Mouse (Mus musculus) kidney, postnatal 0 days (tissue): ENCODE data around the gene Itgav. TPM values are rescaled to one million over a fixed set of nuclear protein-coding genes. Genes with fewer than 3 reads are reported as not detected.

Experiments
- ATAC-seq: fragments of 200-750 bp; cut with Nextera tagmentation; replicated peaks from 2 replicates; pipeline ENCODE4 v1.8.0; 2017; ENCODE audit warnings: low read depth, moderate number of reproducible peaks, moderate TSS enrichment, moderate library complexity; ENCODE audit not compliant: low FRiP score
- DNase-seq: peaks from one replicate; pipeline ENCODE4 v3.0.0-alpha.2; 2016; ENCODE audit warnings: low spot score
- H3K27ac ChIP-seq: fragments of 300-500 bp; sonication (generic); 2 replicates; pipeline ENCODE4 v1.5.1; 2014; ENCODE audit warnings: mild to moderate bottlenecking
- H3K27me3 ChIP-seq: fragments of 300-500 bp; sonication (generic); 2 replicates; pipeline ENCODE4 v1.6.1; 2014; ENCODE audit warnings: low read length, mixed read lengths; ENCODE audit not compliant: insufficient read depth
- H3K36me3 ChIP-seq: fragments of 300-500 bp; sonication (generic); 2 replicates; pipeline ENCODE4 v1.6.1; 2014; ENCODE audit warnings: low read length, mixed read lengths; ENCODE audit not compliant: insufficient read depth
- H3K4me1 ChIP-seq: fragments of 300-500 bp; sonication (generic); replicated peaks from 2 replicates; pipeline ENCODE4 v1.6.1; 2014; ENCODE audit warnings: antibody characterized with exemption, low read length, mixed read lengths; ENCODE audit not compliant: insufficient read depth
- H3K4me2 ChIP-seq: fragments of 300-500 bp; sonication (generic); 2 replicates; pipeline ENCODE4 v1.6.1; 2014; ENCODE audit warnings: mild to moderate bottlenecking, low read length, moderate library complexity, mixed read lengths
- H3K4me3 ChIP-seq: fragments of 300-500 bp; sonication (generic); replicated peaks from 2 replicates; pipeline ENCODE4 v1.5.1; 2014; ENCODE audit warnings: low read depth, low read length
- H3K9ac ChIP-seq: fragments of 300-500 bp; sonication (generic); 2 replicates; pipeline ENCODE4 v1.6.1; 2014; ENCODE audit warnings: low read depth, low read length
- H3K9me3 ChIP-seq: fragments of 300-500 bp; sonication (generic); replicated peaks from 2 replicates; pipeline ENCODE4 v1.6.1; 2016; ENCODE audit warnings: low read length, inconsistent platforms, mixed read lengths
- CTCF ChIP-seq: IDR thresholded peaks from 2 replicates; pipeline ENCODE4 v1.5.1; 2016; ENCODE audit warnings: antibody characterized with exemption, low read depth, mild to moderate bottlenecking, moderate library complexity
- WGBS: fragments of 180-500 bp; shearing (Covaris S2); extraction: QIAGEN DNeasy Blood & Tissue Kit; methylation state at CpG from one replicate; pipeline ENCODE4 v1.1.7; 2014; 5-methylcytosine and 5-hydroxymethylcytosine counted together
- polyA plus RNA-seq: library from polyadenylated mRNA; unstranded; fragments of >200 nt; fragmentation: Nextera tagmentation; extraction: Ambion mirVana; gene quantifications from 2 replicates; pipeline ENCODE4 v1.2.1, GENCODE M21; 2015

Gene Itgav
- polyA plus RNA-seq, 1 experiment from 2014 or later = 165 TPM

- ATAC-seq = no peak
- H3K27ac ChIP-seq = no peak overlapping the region
- no peaks in the 10 kb centered on the region for H3K27me3 ChIP-seq
- H3K4me1 ChIP-seq = peaks cover 6% of the 10 kb centered on the region; the same call in 1 of the 2 replicates
- no peak overlapping the region for H3K4me2 ChIP-seq
- no peak for DNase-seq
- H3K4me3 ChIP-seq = no peak overlapping the region
- TF ChIP-seq CTCF = no peak
- WGBS = 65% methylated on average over 5 of the region's 5 CpGs
- H3K36me3 ChIP-seq = 0 out of 2 replicates have a peak, but pooled peaks cover 7% of the 10 kb centered on the region
- H3K9me3 ChIP-seq = no peaks in the 10 kb centered on the region
- no peak overlapping the region for H3K9ac ChIP-seq
Observed at GRCm38 (mm10) chr2:83729339-83729738, 5.1 kb downstream of the Itgav start.

GRCm38 (mm10) chr2:83732896-83733295 lies 8.7 kb downstream of the Itgav start:
- DNase-seq (no peak), ATAC-seq (no peak)
- Histone ChIP-seq H3K9ac (no peak overlapping the region), H3K4me2 (no peak overlapping the region), H3K9me3 (no peaks in the 10 kb centered on the region), H3K36me3 (0 out of 2 replicates have a peak, but pooled peaks cover 7% of the 10 kb centered on the region), H3K27ac (no peak overlapping the region), H3K27me3 (no peaks in the 10 kb centered on the region), H3K4me1 (peaks cover 6% of the 10 kb centered on the region), H3K4me3 (no peak overlapping the region)
- TF ChIP-seq CTCF = no peak
- 77% methylated on average over 4 of the region's 4 CpGs for WGBS

DNA sequence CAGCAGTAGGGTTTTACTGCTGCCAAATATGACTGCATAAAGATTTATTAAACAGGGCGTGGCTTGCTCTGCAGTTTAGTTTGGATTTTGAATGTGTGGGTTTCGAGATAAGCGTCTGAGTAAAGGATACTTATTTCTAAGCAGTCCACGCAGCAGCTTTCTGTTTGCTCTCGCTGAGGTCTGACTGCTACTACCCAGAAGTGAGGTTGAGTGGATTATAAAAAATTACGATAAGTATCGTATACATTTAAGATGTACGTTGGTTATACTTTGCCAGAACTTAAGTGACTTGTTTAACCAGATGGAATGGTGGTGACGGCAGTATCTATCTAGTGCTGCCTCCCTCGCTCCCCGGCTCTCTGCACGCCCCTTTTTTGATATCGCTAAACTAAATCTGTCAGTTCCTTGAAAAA lies 9.8 kb downstream of the Itgav start:
- Histone ChIP-seq H3K4me3 (no peak overlapping the region), H3K27ac (no peak overlapping the region), H3K4me1 (peaks cover 6% of the 10 kb centered on the region), H3K27me3 (no peaks in the 10 kb centered on the region), H3K4me2 (no peak overlapping the region), H3K9me3 (no peaks in the 10 kb centered on the region), H3K36me3 (0 out of 2 replicates have a peak, but pooled peaks cover 12% of the 10 kb centered on the region), H3K9ac (no peak overlapping the region)
- no peak for TF ChIP-seq CTCF
- no peak for ATAC-seq
- whole genome bisulfite sequencing = 71% methylated on average over 13 of the region's 13 CpGs
- peak; percentile 61 for DNase-seq

- no peak for ATAC-seq
- no peak overlapping the region for H3K4me2 ChIP-seq
- 70% methylated on average over 5 of the region's 5 CpGs for WGBS
- H3K9me3 ChIP-seq = no peaks in the 10 kb centered on the region
- no peak overlapping the region for H3K27ac ChIP-seq
- H3K4me3 ChIP-seq = no peak overlapping the region
- no peak overlapping the region for H3K9ac ChIP-seq
- peaks cover 14% of the 10 kb centered on the region for H3K4me1 ChIP-seq
- TF ChIP-seq CTCF = no peak
- no peaks in the 10 kb centered on the region for H3K27me3 ChIP-seq
- H3K36me3 ChIP-seq = 0 out of 2 replicates have a peak, but pooled peaks cover 12% of the 10 kb centered on the region
- DNase-seq = no peak
Observed at GRCm38 (mm10) chr2:83735276-83735675, 11.1 kb downstream of the Itgav start.

DNA sequence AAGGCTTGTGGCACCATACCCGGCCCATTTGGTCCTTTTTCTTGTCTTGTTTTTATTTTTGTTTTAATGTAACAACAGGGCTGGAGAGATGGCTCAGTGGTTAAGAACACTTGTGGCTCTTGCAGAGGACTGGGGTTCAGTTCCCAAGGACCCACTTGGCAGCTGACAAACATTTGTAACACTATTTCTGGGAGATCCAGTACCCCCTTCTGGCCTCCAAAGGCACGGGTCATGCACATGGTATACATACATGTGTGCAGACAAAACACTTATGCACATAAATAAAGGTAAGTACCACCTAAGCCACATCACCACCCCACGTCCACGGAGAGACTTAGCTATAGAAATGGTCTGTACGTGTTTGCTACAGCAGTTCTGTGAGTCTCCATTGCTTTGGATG lies 12.6 kb downstream of the Itgav start:
- Histone ChIP-seq H3K36me3 (0 out of 2 replicates have a peak, but pooled peaks cover 9% of the 10 kb centered on the region), H3K27ac (no peak overlapping the region), H3K9ac (no peak overlapping the region), H3K4me2 (no peak overlapping the region), H3K4me3 (no peak overlapping the region), H3K9me3 (no peaks in the 10 kb centered on the region), H3K27me3 (no peaks in the 10 kb centered on the region), H3K4me1 (peaks cover 19% of the 10 kb centered on the region)
- no peak for TF ChIP-seq CTCF
- WGBS = 89% methylated on average over 5 of the region's 5 CpGs
- DNase-seq (no peak), ATAC-seq (no peak)

- no peak for DNase-seq
- 64% methylated on average over 14 of the region's 14 CpGs for WGBS
Observed at GRCm38 (mm10) chr2:83738586-83739251, 14.5 kb downstream of the Itgav start.

More at GRCm38 (mm10) chr2:83738586-83739251, 14.5 kb downstream of the Itgav start:
- no peak for TF ChIP-seq CTCF
- H3K9me3 ChIP-seq = no peaks in the 10 kb centered on the region
- H3K4me1 ChIP-seq = peaks cover 19% of the 10 kb centered on the region
- H3K27me3 ChIP-seq = no peaks in the 10 kb centered on the region
- ATAC-seq = no peak
- peak overlapping the region; percentile 21; the same call in 1 of the 2 replicates for H3K27ac ChIP-seq
- no peak overlapping the region for H3K4me3 ChIP-seq
- H3K36me3 ChIP-seq = 0 out of 2 replicates have a peak, but pooled peaks cover 5% of the 10 kb centered on the region
- no peak overlapping the region for H3K9ac ChIP-seq
- no peak overlapping the region for H3K4me2 ChIP-seq
